Mouse (Mus musculus) G1E (cell line): ENCODE results near the gene Xpnpep1. TPM values are rescaled to one million over a fixed set of nuclear protein-coding genes. Genes with fewer than 3 reads are reported as not detected.

ENCODE experiments used
- ATAC-seq: 2 replicates; pipeline ENCODE4 v1.8.0; 2016; ENCODE audit warnings: mild to moderate bottlenecking; ENCODE audit not compliant: insufficient number of reproducible peaks, poor library complexity, low FRiP score, severe bottlenecking; ENCODE audit errors: extremely low read depth
- DNase-seq: peaks from one replicate; pipeline ENCODE4 v3.0.0; 2012; ENCODE audit warnings: low spot score
- H3K27me3 ChIP-seq: 2 replicates; pipeline ENCODE4 v1.6.1; 2012; ENCODE audit warnings: mild to moderate bottlenecking, low read length, inconsistent platforms; ENCODE audit not compliant: insufficient read depth
- H3K36me3 ChIP-seq: replicated peaks from 2 replicates; pipeline ENCODE3; 2012; ENCODE audit warnings: mild to moderate bottlenecking, inconsistent platforms
- H3K4me1 ChIP-seq: 2 replicates; pipeline ENCODE4 v1.6.1; 2012; ENCODE audit warnings: low read depth, low read length, inconsistent platforms, mixed read lengths; ENCODE audit not compliant: insufficient read depth
- H3K4me3 ChIP-seq: 2 replicates; pipeline ENCODE4 v1.5.1; 2012; ENCODE audit warnings: low read depth, mild to moderate bottlenecking, inconsistent platforms, low read length, moderate library complexity, mixed read lengths
- H3K9me3 ChIP-seq: replicated peaks from 2 replicates; pipeline ENCODE4 v1.6.1; 2012; ENCODE audit warnings: inconsistent platforms
- CTCF ChIP-seq: IDR thresholded peaks from 2 replicates; pipeline ENCODE4 v1.5.1; 2012; ENCODE audit warnings: low read depth, low read length, inconsistent platforms, mixed read lengths
- GATA1 ChIP-seq: IDR thresholded peaks from 2 replicates; pipeline ENCODE4 v1.6.1; 2012; ENCODE audit warnings: borderline replicate concordance, low read length, inconsistent platforms, mixed read lengths
- GATA2 ChIP-seq: IDR thresholded peaks from 2 replicates; pipeline ENCODE4 v1.6.1; 2012; ENCODE audit warnings: low read depth, low read length, inconsistent platforms, borderline replicate concordance
- POLR2AphosphoS5 ChIP-seq: IDR thresholded peaks from 2 replicates; pipeline ENCODE4 v1.6.1; 2012; ENCODE audit warnings: low read depth, low read length, inconsistent platforms; ENCODE audit not compliant: insufficient replicate concordance
- TAL1 ChIP-seq: conservative IDR thresholded peaks from 2 replicates; pipeline ENCODE4 v1.6.1; 2012; ENCODE audit warnings: low read depth, low read length, inconsistent platforms, mixed read lengths
- polyA plus RNA-seq: library from polyadenylated mRNA; stranded (reverse); fragments of >175 nt; gene quantifications from 2 replicates; pipeline ENCODE4 v1.2.3, GENCODE M21; 2012
- total RNA-seq, 2 experiments: library from RNA; stranded (forward) in 1 of 2; stranded (reverse) in 1 of 2; fragments of 200-1000 nt in 1 of 2; fragments of >200 nt in 1 of 2; fragmentation: Nextera tagmentation in 1 of 2; gene quantifications; 2 replicates each; pipeline ENCODE4 v1.2.3; 2014 to 2017

Xpnpep1 gene
- total and polyA plus RNA-seq, 3 experiments: 180 to 385 (median 219) TPM

DNA sequence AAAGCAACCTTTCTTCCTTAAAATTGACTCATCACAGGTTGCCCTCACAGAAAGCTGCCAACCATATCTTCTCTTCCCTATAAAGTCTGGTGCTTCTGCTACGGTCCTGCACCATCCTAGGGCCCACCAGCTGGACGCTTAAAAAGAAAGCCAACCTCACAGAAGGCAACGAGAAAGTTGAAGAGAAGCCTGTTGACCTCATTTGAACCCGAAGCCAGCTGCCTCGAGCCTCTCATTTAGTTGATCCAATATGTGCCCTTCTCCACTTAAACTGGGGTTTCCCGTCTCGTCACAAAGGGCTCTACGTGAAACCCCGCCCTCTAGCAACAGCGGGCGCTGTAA is 35.9 kb upstream of the Xpnpep1 start:
- DNase-seq (no peak), ATAC-seq (no peak)
- no peaks in the 10 kb centered on the region for H3K36me3 ChIP-seq
- TF ChIP-seq POLR2AphosphoS5 (no peak), GATA1 (no peak), TAL1 (no peak), GATA2 (no peak), CTCF (no peak)
- 0 out of 2 replicates have a peak, but pooled peaks cover 2% of the 10 kb centered on the region for H3K9me3 ChIP-seq
- H3K4me1 ChIP-seq: peaks cover 25% of the 10 kb centered on the region
- peaks cover 27% of the 10 kb centered on the region for H3K27me3 ChIP-seq
- no peak overlapping the region for H3K4me3 ChIP-seq

DNA sequence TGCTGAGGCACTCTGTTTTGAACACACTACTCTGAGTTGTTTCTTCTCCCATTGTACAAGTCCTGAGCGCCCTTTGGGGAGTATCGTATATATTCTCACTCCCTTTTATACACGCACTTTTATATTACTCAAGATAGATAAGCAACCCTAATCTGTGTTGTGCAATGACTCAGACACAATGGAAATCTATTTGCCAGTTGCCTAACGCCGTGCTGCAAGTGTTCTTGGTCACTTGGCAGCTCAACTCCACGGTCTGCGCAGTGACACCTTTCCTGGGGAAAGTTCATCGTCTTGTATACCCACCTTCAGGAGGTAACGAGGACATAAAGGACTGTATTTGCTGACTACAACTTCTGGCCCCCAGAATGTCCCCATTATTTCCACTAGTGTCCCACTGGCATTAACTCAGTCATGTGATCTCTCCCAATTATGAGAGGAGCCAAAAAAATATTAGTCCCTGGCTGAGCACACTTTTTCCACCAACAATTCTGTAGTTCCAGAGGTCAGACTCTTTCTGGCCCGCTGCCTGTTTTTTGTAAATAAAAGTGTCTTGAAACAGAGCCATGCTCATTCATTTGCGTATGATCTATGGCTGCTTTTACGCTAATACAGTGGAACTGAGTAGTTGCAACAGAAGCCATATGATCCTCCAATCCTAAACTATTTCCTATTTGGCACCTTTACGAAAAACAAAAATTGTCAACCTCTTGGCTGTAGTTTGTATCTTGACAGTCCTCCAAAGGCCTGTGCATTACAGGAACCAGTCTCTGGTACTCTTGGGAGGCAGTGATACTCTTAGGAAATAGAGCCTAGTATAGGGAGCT is 35.1 kb upstream of the Xpnpep1 start:
- 0 out of 2 replicates have a peak, but pooled peaks cover 2% of the 10 kb centered on the region for H3K9me3 ChIP-seq
- H3K27me3 ChIP-seq: peaks cover 20% of the 10 kb centered on the region
- no peak for TF ChIP-seq TAL1
- no peak for TF ChIP-seq CTCF
- TF ChIP-seq GATA1: no peak
- TF ChIP-seq GATA2: no peak
- no peak for TF ChIP-seq POLR2AphosphoS5
- ATAC-seq (no peak), DNase-seq (no peak)
- peaks cover 31% of the 10 kb centered on the region for H3K4me1 ChIP-seq
- H3K4me3 ChIP-seq: no peak overlapping the region
- no peaks in the 10 kb centered on the region for H3K36me3 ChIP-seq

DNA sequence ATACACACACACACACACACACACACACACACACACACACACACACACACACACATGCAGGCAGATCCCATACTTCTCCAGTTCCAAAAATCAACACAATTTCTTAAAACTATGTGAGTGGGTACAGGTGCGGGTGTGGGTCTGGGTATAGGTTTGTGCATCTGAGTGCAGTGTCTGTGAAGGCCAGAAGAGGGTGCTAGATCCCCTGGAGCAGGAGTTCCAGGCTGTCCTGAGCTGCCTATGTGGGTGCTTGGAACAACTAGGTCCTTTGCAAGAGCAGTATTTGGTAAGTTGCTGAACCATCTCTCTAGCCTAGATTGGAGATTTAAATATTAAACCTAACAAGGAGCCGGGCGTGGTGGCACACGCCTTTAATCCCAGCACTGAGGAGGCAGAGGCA is 33.5 kb upstream of the Xpnpep1 start:
- TF ChIP-seq TAL1: no peak
- TF ChIP-seq GATA1: no peak
- no peak for TF ChIP-seq POLR2AphosphoS5
- no peak for TF ChIP-seq GATA2
- TF ChIP-seq CTCF: no peak
- no peak for DNase-seq
- H3K4me1 ChIP-seq: peaks cover 41% of the 10 kb centered on the region
- no peak for ATAC-seq
- H3K9me3 ChIP-seq: 0 out of 2 replicates have a peak, but pooled peaks cover 2% of the 10 kb centered on the region
- H3K4me3 ChIP-seq: no peak overlapping the region
- H3K36me3 ChIP-seq: no peaks in the 10 kb centered on the region
- peaks cover 5% of the 10 kb centered on the region for H3K27me3 ChIP-seq

DNA sequence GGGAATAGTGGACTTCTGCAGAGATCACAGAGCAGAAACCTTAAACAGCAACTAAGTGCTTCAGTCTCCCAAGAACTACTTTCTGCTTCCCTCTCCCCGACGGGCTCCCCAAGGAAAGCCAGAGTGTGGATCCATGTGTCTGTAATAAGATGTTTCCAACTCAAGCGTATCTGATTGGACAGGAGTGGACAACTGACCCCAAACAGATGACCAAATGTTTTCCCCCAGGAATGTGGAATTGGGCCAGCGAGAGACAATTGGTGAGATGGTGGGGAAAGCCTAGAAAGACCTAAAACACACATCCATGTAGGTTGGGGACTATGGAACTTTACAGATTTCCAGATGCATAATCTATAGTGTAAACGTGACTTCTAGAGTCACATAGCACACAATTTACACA is 32.4 kb upstream of the Xpnpep1 start:
- TF ChIP-seq POLR2AphosphoS5: no peak
- TF ChIP-seq TAL1: no peak
- TF ChIP-seq CTCF: no peak
- TF ChIP-seq GATA1: no peak
- TF ChIP-seq GATA2: no peak
- ATAC-seq: no peak
- no peak overlapping the region for H3K4me3 ChIP-seq
- H3K9me3 ChIP-seq: 0 out of 2 replicates have a peak, but pooled peaks cover 2% of the 10 kb centered on the region
- no peak for DNase-seq
- peaks cover 37% of the 10 kb centered on the region for H3K4me1 ChIP-seq
- no peaks in the 10 kb centered on the region for H3K36me3 ChIP-seq
- peaks cover 5% of the 10 kb centered on the region for H3K27me3 ChIP-seq

DNA sequence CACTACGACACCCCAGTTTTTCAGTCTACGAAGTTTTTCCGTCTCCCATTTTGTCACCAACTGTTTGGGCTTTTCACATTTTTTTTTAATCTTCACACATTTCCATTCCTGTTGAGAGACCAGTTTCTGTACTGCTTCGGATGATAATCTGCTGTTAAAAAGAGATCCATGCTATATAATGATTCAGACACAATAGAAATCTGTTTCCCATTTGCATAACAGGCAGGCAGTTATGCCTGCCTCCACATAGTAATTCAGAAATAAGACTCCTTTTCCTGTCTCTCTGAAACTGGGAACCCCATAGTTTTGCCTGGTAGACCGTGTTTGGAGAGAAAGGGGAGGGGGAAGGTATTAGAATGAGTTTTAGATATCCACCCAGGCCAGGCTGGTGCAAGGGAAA is 31.6 kb upstream of the Xpnpep1 start:
- Histone ChIP-seq H3K27me3 (peaks cover 7% of the 10 kb centered on the region), H3K36me3 (no peaks in the 10 kb centered on the region), H3K4me1 (peaks cover 40% of the 10 kb centered on the region), H3K9me3 (0 out of 2 replicates have a peak, but pooled peaks cover 2% of the 10 kb centered on the region), H3K4me3 (no peak overlapping the region)
- no peak for DNase-seq
- TF ChIP-seq POLR2AphosphoS5: no peak
- TF ChIP-seq TAL1: no peak
- TF ChIP-seq GATA2: no peak
- no peak for TF ChIP-seq GATA1
- no peak for TF ChIP-seq CTCF
- no peak for ATAC-seq

DNA sequence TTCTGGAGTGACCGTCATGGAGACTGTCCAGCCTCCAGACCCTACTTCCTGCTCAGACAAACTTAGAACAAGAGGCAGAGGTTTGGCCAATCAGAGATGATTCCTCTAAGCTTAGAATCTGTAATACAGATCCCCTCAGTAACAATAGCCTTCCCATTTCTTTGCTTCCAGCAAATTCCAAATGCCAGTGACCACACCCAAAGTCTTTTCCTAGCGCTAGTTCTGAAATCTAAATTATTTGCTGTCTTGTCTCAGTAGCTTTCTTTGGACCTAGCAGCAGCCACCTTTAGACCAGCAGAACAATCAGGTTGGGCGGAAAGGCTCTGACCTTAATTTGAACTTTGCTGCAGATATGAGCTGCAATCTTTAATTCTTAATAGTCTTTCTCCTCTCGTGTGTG is 30.9 kb upstream of the Xpnpep1 start:
- Histone ChIP-seq H3K4me3 (no peak overlapping the region), H3K36me3 (no peaks in the 10 kb centered on the region), H3K27me3 (peaks cover 4% of the 10 kb centered on the region; the same call in 1 of the 2 replicates), H3K4me1 (peaks cover 36% of the 10 kb centered on the region), H3K9me3 (0 out of 2 replicates have a peak, but pooled peaks cover 2% of the 10 kb centered on the region)
- DNase-seq (no peak), ATAC-seq (no peak)
- TF ChIP-seq CTCF: no peak
- no peak for TF ChIP-seq POLR2AphosphoS5
- TF ChIP-seq GATA1: no peak
- TF ChIP-seq TAL1: no peak
- TF ChIP-seq GATA2: no peak
